Mouse (Mus musculus) cerebellum, adult 11 months (tissue): ENCODE data around the gene Shisal1.

Experiments used
- DNase-seq: peaks from one replicate; pipeline ENCODE4 v3.0.0; 2022

The Shisal1 gene

GRCm38 (mm10) chr15:84446997-84447396 is at the start of gene Shisal1:
TSS of gene Shisal1 (minus strand) at chr15:84447097.
- DNase-seq: no peak

DNA sequence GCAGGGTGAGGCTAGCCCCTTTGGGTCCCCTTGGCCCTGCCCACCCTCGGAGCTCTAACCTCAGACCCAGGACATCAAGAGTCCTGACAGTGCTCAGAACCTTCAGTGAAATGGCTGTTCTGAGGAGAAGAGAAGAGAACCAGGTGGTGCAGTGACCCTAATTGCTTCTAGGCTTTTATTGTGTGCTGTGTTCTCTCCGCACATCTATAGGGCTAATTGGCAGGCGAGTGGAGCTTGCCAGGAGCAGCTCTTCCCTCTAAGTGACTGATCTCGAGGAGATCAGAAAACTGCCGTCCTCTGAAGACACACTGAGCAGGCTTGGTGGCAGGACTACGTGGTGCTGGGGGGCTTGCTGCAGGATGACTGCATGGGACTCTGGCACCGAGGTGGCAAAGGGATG is 43.6 kb upstream of the Shisal1 start:
- no peak for DNase-seq

DNA sequence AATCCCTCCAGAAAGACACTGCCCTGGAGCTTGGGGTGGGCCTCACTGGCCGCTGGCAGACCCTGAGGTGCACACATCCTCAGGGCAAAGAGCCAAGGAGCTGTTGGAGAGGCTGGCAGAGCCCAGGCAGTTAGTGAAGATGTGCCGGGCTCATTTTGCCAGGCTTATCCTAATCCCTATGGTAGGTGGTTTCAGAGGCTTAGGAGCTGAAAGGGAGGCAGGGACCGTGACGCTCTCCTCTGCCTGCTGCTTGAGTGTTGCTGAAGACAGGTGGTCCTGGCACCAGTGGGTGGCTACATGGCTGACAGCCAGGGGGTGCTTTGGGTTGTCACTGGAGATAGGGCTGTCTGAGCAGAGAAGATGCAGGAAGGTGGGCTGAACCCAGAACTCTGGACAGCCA is 37.4 kb upstream of the Shisal1 start:
- no peak for DNase-seq

DNA sequence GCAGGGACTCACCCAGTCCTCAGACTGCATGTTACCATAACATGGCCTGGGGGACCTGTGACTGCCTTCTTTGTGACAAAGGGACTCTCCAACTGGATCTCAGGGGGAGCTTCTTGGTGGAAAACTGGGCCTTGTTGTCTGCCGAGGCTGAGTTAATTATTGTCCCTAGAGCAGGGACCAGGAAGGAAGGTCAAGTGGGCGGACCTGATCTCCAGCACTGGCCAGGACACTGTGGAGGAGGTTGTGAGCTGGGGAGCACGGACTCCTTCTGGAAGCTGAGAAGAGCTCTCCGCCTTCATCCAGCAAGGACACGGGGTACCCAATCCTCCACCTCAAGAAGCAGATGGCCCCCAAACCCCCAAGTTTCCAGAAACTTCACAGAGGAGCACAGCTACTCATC is 36.7 kb upstream of the Shisal1 start:
- DNase-seq: no peak

DNA sequence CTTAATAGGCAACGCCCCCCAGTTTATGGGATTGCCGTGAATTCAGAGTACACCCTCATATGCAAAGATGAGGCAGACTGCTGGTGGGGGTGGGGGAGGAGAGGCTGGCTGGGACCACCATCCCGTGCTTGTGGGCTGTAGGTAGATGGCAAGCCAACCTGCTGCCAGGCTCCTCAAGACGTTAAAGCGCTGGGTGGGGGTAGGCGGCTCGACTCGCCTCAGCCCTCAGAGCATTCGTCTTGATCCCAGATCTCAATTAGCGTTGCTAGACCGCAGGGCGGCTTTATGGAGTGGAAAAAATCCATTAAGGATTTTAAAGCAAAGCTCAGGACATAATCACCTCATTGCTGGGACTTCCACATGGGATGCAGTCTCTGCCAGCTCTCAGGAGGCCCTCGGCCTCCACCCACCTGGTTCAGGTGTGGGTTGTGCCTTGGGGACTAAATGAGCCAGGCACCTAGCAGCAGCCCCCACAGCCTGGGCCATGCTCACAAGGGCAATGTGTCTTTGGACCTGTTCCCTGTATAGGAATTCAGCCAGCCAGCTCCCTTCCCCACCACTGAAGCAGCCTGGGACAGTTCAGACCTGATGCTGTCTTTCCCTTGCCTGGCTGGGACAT is 34.5 kb upstream of the Shisal1 start:
- DNase-seq: no peak

- DNase-seq: no peak
Observed at GRCm38 (mm10) chr15:84469391-84469790, 22.5 kb upstream of the Shisal1 start.

DNA sequence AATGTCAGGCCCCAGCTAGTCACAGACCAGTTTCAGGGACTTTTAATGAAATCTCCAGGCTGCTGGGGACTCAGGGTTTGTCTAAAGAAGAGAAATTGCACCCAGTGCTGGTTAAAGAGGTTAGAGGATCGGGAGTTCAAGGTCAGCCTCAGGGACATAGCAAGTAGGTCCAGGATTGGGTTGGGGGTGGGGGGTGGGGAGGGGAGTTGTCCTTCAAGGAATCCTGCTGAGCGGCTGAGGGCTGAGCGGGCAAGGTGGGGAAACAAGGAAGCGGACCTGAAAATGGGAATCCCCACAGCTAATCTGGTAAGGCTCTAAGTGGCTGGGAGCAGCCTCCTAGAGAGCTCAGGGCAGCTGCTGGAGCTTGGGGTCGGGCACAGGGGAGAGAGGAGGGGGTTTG is 20.9 kb upstream of the Shisal1 start:
- no peak for DNase-seq

DNA sequence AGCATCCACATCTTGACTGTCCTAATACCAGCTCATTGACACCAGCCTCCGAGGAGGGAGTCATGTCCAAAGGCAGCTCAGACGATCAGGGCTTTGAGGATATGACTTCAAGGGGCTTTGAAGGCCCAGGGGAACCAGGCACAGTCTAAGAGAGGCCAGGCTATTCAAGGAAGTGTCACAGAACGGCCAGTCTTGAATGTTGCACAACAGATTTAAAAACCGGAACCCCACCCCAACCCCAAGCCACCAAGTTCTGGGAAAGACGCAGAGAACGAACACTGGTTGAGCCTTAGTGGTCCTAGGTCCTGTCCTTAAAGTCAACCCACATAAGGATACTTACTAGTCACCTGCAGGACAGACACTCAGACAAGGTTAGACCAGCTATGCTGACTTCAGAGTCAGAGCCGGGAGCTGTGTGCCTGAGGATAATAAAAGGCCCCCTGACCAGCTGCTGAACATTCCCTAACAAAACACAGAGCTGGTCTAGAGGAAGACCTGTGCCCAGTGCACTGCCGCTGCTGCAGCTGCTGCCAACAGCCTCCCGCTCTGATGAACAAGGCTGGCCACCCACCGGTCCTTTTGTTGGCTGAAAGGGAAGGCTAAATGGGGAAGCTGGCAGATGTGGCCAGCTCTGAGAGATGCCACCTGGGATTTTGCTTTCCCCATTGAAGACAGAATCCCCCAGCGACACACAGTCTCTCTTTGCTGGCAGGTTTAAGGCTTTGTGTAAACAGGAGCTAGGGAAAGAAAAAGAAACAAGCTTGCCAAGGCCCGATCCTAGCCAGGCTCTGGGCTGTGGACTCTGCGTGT is 19.8 kb upstream of the Shisal1 start:
- DNase-seq: no peak

- no peak for DNase-seq
Observed at GRCm38 (mm10) chr15:84461429-84461828, 14.5 kb upstream of the Shisal1 start.

DNA sequence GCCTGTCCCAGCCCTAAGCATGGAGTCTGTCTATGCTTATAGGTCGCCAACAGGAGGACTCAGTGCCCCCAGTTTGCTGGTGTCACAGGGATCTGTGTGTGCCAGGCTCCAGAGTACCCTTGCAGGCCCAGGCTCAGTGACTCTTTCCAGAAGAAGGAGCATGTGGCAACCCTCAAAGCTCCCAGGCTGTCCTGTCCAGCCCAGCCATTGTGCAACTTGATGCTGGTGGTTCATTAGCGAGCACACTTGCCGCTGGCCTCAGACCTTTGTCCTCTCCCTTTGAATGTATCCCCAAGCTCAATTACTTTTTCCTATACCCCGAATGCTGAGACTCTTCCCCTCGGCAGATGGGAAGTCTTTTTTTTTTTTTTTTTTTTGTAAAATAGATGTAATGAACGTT is 12.1 kb upstream of the Shisal1 start:
- no peak for DNase-seq

DNA sequence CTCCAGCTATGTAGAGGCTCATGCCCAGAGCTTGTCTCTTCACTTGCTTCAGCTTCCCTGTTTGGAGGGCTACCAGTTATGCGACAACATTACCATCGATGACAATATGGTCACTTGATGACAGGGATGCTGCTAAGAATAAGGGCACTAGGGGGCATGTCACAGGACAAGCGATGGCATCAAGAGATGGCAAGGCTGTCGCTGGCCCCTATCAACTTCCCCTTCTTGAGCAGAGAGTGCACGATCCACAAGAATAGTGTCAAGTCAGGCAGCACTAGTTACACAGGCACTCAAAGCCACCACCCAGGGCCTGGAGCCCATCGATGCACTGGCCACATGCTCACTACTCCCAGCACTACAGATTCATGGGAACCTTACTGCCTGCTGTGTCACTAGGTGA is 8.4 kb upstream of the Shisal1 start:
- no peak for DNase-seq

DNA sequence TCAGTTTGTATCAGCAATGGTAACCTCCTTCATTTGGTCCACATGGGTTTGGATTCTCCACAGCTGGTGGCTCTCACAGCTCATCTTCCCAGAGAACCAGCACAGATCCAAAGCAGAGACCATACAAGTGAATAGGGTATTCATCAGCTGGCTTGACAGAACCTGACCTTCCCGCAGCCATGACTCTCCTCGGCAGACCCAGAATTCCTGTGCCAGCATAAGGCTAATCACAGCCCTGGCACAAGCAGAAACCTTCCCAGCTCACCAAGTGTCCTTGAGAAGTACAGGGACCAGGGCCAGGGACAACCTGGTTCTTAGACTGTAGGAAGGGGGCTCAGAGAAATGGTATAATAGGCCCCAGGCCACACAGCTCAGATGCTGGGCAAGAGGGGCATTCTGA is 6.2 kb upstream of the Shisal1 start:
- no peak for DNase-seq

DNA sequence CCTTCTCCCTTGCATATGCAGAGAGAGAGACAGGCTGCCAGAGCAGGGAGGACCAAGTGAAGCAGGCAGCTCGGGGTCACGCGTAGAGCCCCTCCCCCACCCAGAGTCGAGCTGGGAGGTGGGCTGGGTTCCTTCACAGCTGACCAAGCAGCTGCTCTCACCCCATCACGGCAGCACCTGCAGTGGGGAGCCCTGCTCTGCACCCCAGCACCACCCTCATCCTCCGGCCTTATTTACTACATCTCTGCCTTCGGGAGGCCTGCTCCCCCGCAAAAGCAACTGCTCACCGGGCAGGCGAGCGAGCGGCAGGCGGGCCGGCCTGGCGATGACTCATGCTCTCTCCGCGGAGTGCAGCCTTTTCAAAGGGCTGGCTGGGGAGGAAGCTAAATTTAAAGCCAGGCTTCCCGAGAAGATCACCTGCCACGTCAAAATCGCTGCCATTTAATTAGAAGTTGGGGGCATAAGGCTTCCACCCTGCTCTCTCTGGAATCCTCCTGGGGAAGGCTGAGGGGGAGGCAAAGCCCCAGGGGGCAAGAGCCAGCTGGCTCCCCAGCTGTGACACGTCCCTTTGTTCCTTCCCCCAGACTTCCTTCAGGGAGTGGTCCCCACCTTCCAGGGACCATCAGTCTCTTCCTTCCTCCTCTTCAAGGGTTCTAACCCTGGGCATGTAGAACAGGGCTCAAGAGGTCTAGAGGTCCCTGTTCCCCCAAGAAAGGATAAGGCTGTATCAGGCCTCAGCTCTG is 3.7 kb upstream of the Shisal1 start:
- DNase-seq: peak; percentile 38

- DNase-seq: no peak
Observed at GRCm38 (mm10) chr15:84445812-84446716, 833 bp downstream of the Shisal1 start.

DNA sequence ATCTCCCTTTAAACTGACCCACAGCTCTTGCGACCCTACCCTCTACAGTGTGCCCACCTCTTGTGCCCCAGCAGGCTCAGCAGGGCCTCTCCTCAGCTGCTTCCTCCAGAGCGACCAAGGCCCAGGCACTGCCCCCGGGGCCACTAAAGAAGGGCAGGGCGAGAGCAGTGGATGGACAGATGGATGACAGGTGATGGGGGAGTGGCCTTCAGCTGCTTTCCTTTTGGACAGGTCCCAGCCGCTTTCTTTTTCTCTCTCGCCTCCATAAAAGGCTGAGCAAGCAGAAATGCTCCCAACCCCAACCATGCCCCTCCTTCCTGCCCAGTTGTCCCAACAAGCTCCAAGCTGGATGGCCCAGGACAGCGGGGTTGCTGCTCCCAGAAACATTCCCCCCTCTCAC is 2.7 kb downstream of the Shisal1 start:
- no peak for DNase-seq

- DNase-seq: no peak
Observed at GRCm38 (mm10) chr15:84443631-84444030, 3.3 kb downstream of the Shisal1 start.

- DNase-seq: no peak
Observed at GRCm38 (mm10) chr15:84441682-84442315, 5.1 kb downstream of the Shisal1 start.

DNA sequence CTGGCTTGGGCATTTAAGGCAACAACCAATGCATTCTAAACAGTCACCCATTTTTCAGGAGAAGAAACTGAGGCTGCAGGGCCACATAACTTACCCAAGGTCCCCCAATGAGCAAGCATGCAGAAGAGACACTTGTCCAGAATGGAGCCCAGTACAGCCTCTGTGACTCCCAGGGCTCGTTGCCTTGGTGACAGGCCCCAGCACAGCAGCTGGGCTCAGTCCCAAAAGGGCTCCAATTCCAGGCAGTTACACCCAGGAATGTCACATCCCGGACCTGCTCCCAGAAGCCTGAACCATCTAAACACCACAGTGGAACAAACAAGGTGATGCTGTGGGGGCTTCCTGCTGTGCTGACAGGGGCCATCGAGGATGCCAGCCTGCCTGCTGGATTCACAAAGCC is 6.1 kb downstream of the Shisal1 start:
- no peak for DNase-seq

DNA sequence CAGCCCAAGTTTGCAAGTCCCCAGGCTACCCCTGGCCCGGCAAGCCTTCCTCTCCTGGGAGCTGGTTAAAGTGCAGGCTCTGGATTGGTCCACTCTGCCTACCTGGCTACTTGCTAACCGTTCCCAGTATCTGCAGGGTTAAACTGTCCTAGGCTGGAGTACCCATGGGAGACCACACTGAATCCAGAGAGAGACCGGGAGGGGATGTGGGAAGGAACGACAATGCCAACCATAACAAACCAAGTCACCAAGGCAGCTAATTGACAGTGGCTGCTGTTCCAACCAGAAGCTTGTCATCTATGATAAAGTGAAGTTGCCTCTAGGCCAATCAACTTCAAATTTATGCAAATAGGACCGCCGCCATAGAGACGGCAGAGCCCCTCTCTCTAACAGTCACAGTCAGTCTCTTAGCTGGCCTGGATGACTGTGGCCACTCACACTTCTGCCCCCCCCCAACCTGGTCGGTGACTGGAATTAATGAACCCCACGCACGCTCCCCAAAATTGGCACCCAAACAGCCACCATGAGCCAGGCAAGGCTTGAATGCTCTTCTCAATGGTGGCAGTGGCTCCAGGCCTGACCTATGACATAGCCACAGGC is 13.2 kb downstream of the Shisal1 start:
- no peak for DNase-seq

GRCm38 (mm10) chr15:84430482-84430881 is 16.4 kb downstream of the Shisal1 start:
- no peak for DNase-seq

GRCm38 (mm10) chr15:84427624-84428023 is 19.3 kb downstream of the Shisal1 start:
- no peak for DNase-seq

GRCm38 (mm10) chr15:84425733-84426132 is 21.2 kb downstream of the Shisal1 start:
- DNase-seq: no peak
